Mouse (Mus musculus) T-cell, adult 66 days (primary cell): ENCODE measurements around the gene Iqgap1. TPM values are rescaled to one million over a fixed set of nuclear protein-coding genes. Genes with fewer than 3 reads are reported as not detected.

Source experiments
- total RNA-seq, 2 experiments: library from RNA; stranded (reverse); gene quantifications; 3 replicates in 1 of 2; 4 replicates in 1 of 2; pipeline ENCODE4 v1.2.4; 2023

Gene Iqgap1
- total RNA-seq, result 100 to 1,000 TPM; 232 to 249 TPM

GRCm38 (mm10) chr7:80825843-80826403 lies at the start of gene Iqgap1:
Gene Iqgap1, minus strand, starts transcription at chr7:80825974.

GRCm38 (mm10) chr7:80860729-80861274 lies 35.0 kb upstream of the Iqgap1 start, which contains the start of gene Zscan2:
Gene Zscan2, plus strand, starts transcription at chr7:80860920.

GRCm38 (mm10) chr7:80688556-80689220 lies 137.1 kb downstream of the Iqgap1 start, which contains the start of gene Crtc3:
Gene Crtc3, minus strand, starts transcription at chr7:80688877.

Other genes with a start within 250 kb of the Iqgap1 start
- 10 to 100 TPM; 63.4 to 69.8 TPM for gene Crtc3, start 137.1 kb downstream of the Iqgap1 start, total RNA-seq
- 10 to 100 TPM; 19.9 to 27.0 TPM for gene Zscan2, start 34.9 kb upstream of the Iqgap1 start, total RNA-seq
- 10 to 100 TPM; 20.2 to 20.9 TPM for gene Wdr73, start 75.3 kb upstream of the Iqgap1 start, total RNA-seq
- 10 to 100 TPM; 31.5 to 32.4 TPM for gene Nmb, start 79.1 kb upstream of the Iqgap1 start, total RNA-seq
- 100 to 1,000 TPM; 138 to 152 TPM for gene Sec11a, start 121.8 kb upstream of the Iqgap1 start, total RNA-seq
- 10 to 100 TPM; 79.2 to 89.6 TPM for gene Zfp592, start 167.7 kb upstream of the Iqgap1 start, total RNA-seq
- gene Alpk3, start 231.6 kb upstream of the Iqgap1 start, total RNA-seq, result under 1 TPM; 0.32 to 0.62 TPM